Mouse (Mus musculus) embryonic facial prominence, embryonic 10.5 days (tissue): ENCODE results near the gene Ehd2. TPM values are rescaled to one million over a fixed set of nuclear protein-coding genes. Genes with fewer than 3 reads are reported as not detected.

ENCODE experiments used
- DNase-seq: peaks from one replicate; pipeline ENCODE4 v3.0.0-alpha.2; 2017; ENCODE audit warnings: low spot score
- H3K27ac ChIP-seq: fragments of 300-500 bp; sonication (generic); replicated peaks from 2 replicates; pipeline ENCODE4 v1.5.1; 2016; ENCODE audit warnings: mild to moderate bottlenecking
- H3K27me3 ChIP-seq: fragments of 300-500 bp; sonication (generic); replicated peaks from 2 replicates; pipeline ENCODE4 v1.6.1; 2016; ENCODE audit warnings: low read depth, mild to moderate bottlenecking; ENCODE audit not compliant: poor library complexity, severe bottlenecking
- H3K36me3 ChIP-seq: fragments of 300-500 bp; sonication (generic); replicated peaks from 2 replicates; pipeline ENCODE4 v1.6.1; 2016; ENCODE audit warnings: mild to moderate bottlenecking, moderate library complexity
- H3K4me1 ChIP-seq: fragments of 300-500 bp; sonication (generic); 2 replicates; pipeline ENCODE4 v1.6.1; 2016
- H3K4me3 ChIP-seq: fragments of 300-500 bp; sonication (generic); 2 replicates; pipeline ENCODE4 v1.5.1; 2016; ENCODE audit warnings: mild to moderate bottlenecking, moderate library complexity
- H3K9me3 ChIP-seq: fragments of 300-500 bp; sonication (generic); 2 replicates; pipeline ENCODE4 v1.6.1; 2016; ENCODE audit warnings: mild to moderate bottlenecking
- WGBS: fragments of 180-500 bp; shearing (Covaris S2); methylation state at CpG from one replicate; pipeline ENCODE4 v1.1.7; 2016; 5-methylcytosine and 5-hydroxymethylcytosine counted together
- polyA plus RNA-seq: library from polyadenylated mRNA; unstranded; fragments of >200 nt; fragmentation: Nextera tagmentation; extraction: Ambion mirVana; gene quantifications from 2 replicates; pipeline ENCODE4 v1.2.1, GENCODE M21; 2016

Ehd2 gene
- polyA plus RNA-seq = 11.6 and 13.8 TPM in 2 replicates

- Histone ChIP-seq H3K4me1 (peaks cover 25% of the 10 kb centered on the region), H3K27me3 (no peaks in the 10 kb centered on the region), H3K27ac (peak within 1 kb of the TSS; percentile 74), H3K9me3 (0 out of 2 replicates have a peak, but pooled peaks cover 2% of the 10 kb centered on the region), H3K36me3 (peaks cover 27% of the 10 kb centered on the region), H3K4me3 (peak within 1 kb of the TSS; percentile 57)
- under 1% methylated on average over 22 of the region's 22 CpGs for WGBS
- DNase-seq = peak; percentile 83
These were observed at the start of gene Ehd2 for GRCm38 (mm10) chr7:15967312-15967711. Gene Ehd2 (minus strand): TSS chr7:15967567.

- H3K9me3 ChIP-seq = no peaks in the 10 kb centered on the region
- 85% methylated on average over 5 of the region's 5 CpGs for WGBS
- no peak overlapping the region for H3K4me3 ChIP-seq
- H3K4me1 ChIP-seq = peaks cover 14% of the 10 kb centered on the region
- H3K27ac ChIP-seq = no peak overlapping the region
- H3K27me3 ChIP-seq = no peaks in the 10 kb centered on the region
- H3K36me3 ChIP-seq = peaks cover 37% of the 10 kb centered on the region
- no peak for DNase-seq
These were observed 48.0 kb upstream of the Ehd2 start for GRCm38 (mm10) chr7:16015384-16015783.

- Histone ChIP-seq H3K36me3 (peaks cover 36% of the 10 kb centered on the region), H3K27ac (no peak overlapping the region), H3K4me3 (no peak overlapping the region), H3K27me3 (no peaks in the 10 kb centered on the region), H3K9me3 (no peaks in the 10 kb centered on the region), H3K4me1 (peaks cover 14% of the 10 kb centered on the region)
- 92% methylated on average over 8 of the region's 8 CpGs for WGBS
- no peak for DNase-seq
These were observed 47.3 kb upstream of the Ehd2 start for GRCm38 (mm10) chr7:16014521-16015175.

GRCm38 (mm10) chr7:16013722-16014275 lies 46.4 kb upstream of the Ehd2 start:
- H3K9me3 ChIP-seq = no peaks in the 10 kb centered on the region
- no peak overlapping the region for H3K4me3 ChIP-seq
- DNase-seq = peak; percentile 18
- peaks cover 14% of the 10 kb centered on the region for H3K4me1 ChIP-seq
- peaks cover 33% of the 10 kb centered on the region for H3K36me3 ChIP-seq
- H3K27ac ChIP-seq = no peak overlapping the region
- no peaks in the 10 kb centered on the region for H3K27me3 ChIP-seq
- 50% methylated on average over 5 of the region's 5 CpGs for WGBS

- Histone ChIP-seq H3K27me3 (no peaks in the 10 kb centered on the region), H3K9me3 (no peaks in the 10 kb centered on the region), H3K4me3 (no peak overlapping the region), H3K36me3 (peaks cover 33% of the 10 kb centered on the region), H3K27ac (no peak overlapping the region), H3K4me1 (peaks cover 14% of the 10 kb centered on the region)
- no peak for DNase-seq
- 80% methylated on average over 11 of the region's 11 CpGs for WGBS
These were observed 45.4 kb upstream of the Ehd2 start for GRCm38 (mm10) chr7:16012576-16013263.

GRCm38 (mm10) chr7:16011418-16012085 lies 44.2 kb upstream of the Ehd2 start:
- H3K4me1 ChIP-seq = peaks cover 14% of the 10 kb centered on the region
- H3K36me3 ChIP-seq = peaks cover 33% of the 10 kb centered on the region
- DNase-seq = no peak
- no peaks in the 10 kb centered on the region for H3K9me3 ChIP-seq
- no peak overlapping the region for H3K27ac ChIP-seq
- H3K4me3 ChIP-seq = no peak overlapping the region
- H3K27me3 ChIP-seq = no peaks in the 10 kb centered on the region
- 93% methylated on average over 7 of the region's 7 CpGs for WGBS

GRCm38 (mm10) chr7:16010649-16011048 lies 43.3 kb upstream of the Ehd2 start:
- Histone ChIP-seq H3K9me3 (no peaks in the 10 kb centered on the region), H3K36me3 (peaks cover 38% of the 10 kb centered on the region), H3K4me1 (peaks cover 14% of the 10 kb centered on the region), H3K27ac (no peak overlapping the region), H3K27me3 (no peaks in the 10 kb centered on the region), H3K4me3 (no peak overlapping the region)
- WGBS = 88% methylated on average over 5 of the region's 5 CpGs
- DNase-seq = no peak

- Histone ChIP-seq H3K4me3 (no peak overlapping the region), H3K4me1 (peaks cover 20% of the 10 kb centered on the region), H3K36me3 (peaks cover 39% of the 10 kb centered on the region), H3K27me3 (no peaks in the 10 kb centered on the region), H3K27ac (no peak overlapping the region), H3K9me3 (no peaks in the 10 kb centered on the region)
- 89% methylated on average over 7 of the region's 7 CpGs for WGBS
- no peak for DNase-seq
These were observed 42.3 kb upstream of the Ehd2 start for GRCm38 (mm10) chr7:16009636-16010035.

- no peaks in the 10 kb centered on the region for H3K9me3 ChIP-seq
- peaks cover 39% of the 10 kb centered on the region for H3K36me3 ChIP-seq
- H3K4me3 ChIP-seq = no peak overlapping the region
- H3K4me1 ChIP-seq = peaks cover 12% of the 10 kb centered on the region
- WGBS = 87% methylated on average over 3 of the region's 3 CpGs
- H3K27ac ChIP-seq = peak overlapping the region; percentile 37; the same call in 1 of the 2 replicates
- H3K27me3 ChIP-seq = no peaks in the 10 kb centered on the region
- no peak for DNase-seq
These were observed 37.7 kb upstream of the Ehd2 start for GRCm38 (mm10) chr7:16005020-16005419.

- Histone ChIP-seq H3K9me3 (no peaks in the 10 kb centered on the region; the same call in 1 of the 2 replicates), H3K4me3 (no peak overlapping the region), H3K27ac (peak overlapping the region; percentile 37), H3K27me3 (no peaks in the 10 kb centered on the region), H3K4me1 (peaks cover 12% of the 10 kb centered on the region), H3K36me3 (peaks cover 46% of the 10 kb centered on the region)
- 66% methylated on average over 12 of the region's 12 CpGs for WGBS
- DNase-seq = no peak
These were observed 37.0 kb upstream of the Ehd2 start for GRCm38 (mm10) chr7:16004177-16004856.

GRCm38 (mm10) chr7:16003032-16003431 lies 35.7 kb upstream of the Ehd2 start:
- 89% methylated on average over 4 of the region's 4 CpGs for WGBS
- DNase-seq = no peak
- H3K36me3 ChIP-seq = peaks cover 54% of the 10 kb centered on the region
- no peaks in the 10 kb centered on the region for H3K27me3 ChIP-seq
- no peak overlapping the region for H3K4me3 ChIP-seq
- peaks cover 12% of the 10 kb centered on the region for H3K4me1 ChIP-seq
- no peak overlapping the region for H3K27ac ChIP-seq
- H3K9me3 ChIP-seq = peaks cover 2% of the 10 kb centered on the region; the same call in 1 of the 2 replicates

GRCm38 (mm10) chr7:16002171-16002570 lies 34.8 kb upstream of the Ehd2 start:
- H3K27me3 ChIP-seq = no peaks in the 10 kb centered on the region
- H3K27ac ChIP-seq = no peak overlapping the region
- peaks cover 2% of the 10 kb centered on the region; the same call in 1 of the 2 replicates for H3K9me3 ChIP-seq
- DNase-seq = no peak
- H3K4me3 ChIP-seq = no peak overlapping the region
- H3K4me1 ChIP-seq = peaks cover 12% of the 10 kb centered on the region
- peaks cover 63% of the 10 kb centered on the region for H3K36me3 ChIP-seq
- 94% methylated on average over 5 of the region's 5 CpGs for WGBS
